9 mouse cellular contexts compared by ENCODE assay signal in genomic region chr2:137942753-137943152, GRCm38 (mm10).
A peak's percentile ranks its signal among the peaks of the same experiment; 100 is the strongest.
DNase-seq lines count a peak whose midpoint lies in the region; ATAC-seq and TF ChIP-seq lines count a peak whose summit lies in the region.
"Had no signal": no experiment of that assay in that cellular context is flagged by ENCODE, and none has a peak within 500 bp of the region (broad histone marks: within the 10 kb centered on the region; RNA-seq: fewer than 3 reads in every experiment).

No protein-coding gene starts in this region.

- H3K27ac ChIP-seq in forebrain, postnatal 0 days (ENCODE audit: low read depth, low read length), result no peak overlapping the region
- H3K27ac ChIP-seq in hindbrain, embryonic 13.5 days, result no peak overlapping the region
- H3K27ac ChIP-seq: macrophage had no signal

- H3K36me3 ChIP-seq in forebrain, postnatal 0 days (ENCODE audit: insufficient read depth), result no peaks in the 10 kb centered on the region
- H3K36me3 ChIP-seq in hindbrain, embryonic 13.5 days, result no peaks in the 10 kb centered on the region

- no peaks in the 10 kb centered on the region for H3K4me1 ChIP-seq in forebrain, postnatal 0 days (ENCODE audit: insufficient read depth)
- 0 out of 2 replicates have a peak, but pooled peaks cover 8% of the 10 kb centered on the region for H3K4me1 ChIP-seq in hindbrain, embryonic 13.5 days (replicated peaks)

- no peaks in the 10 kb centered on the region for H3K9me3 ChIP-seq in forebrain, postnatal 0 days (ENCODE audit: low read length)
- H3K9me3 ChIP-seq in hindbrain, embryonic 13.5 days, result no peaks in the 10 kb centered on the region

- peak; percentile 71 for DNase-seq in R1 (ENCODE audit: low read depth, low spot score)
- DNase-seq in forebrain, postnatal 0 days, result peak; percentile 96
- peak; percentile 68 to 91 for DNase-seq in layer of hippocampus, postnatal 25 days (ENCODE audit: extremely low spot score in 1 of 2, low spot score in 1 of 2)
- peak; percentile 89 for DNase-seq in lung, postnatal 36 days
- peak; percentile 86 to 91 for DNase-seq in right cerebral cortex, postnatal 10 days (ENCODE audit: low spot score in 2 of 2)

- no peak overlapping the region for H3K4me2 ChIP-seq in forebrain, postnatal 0 days (ENCODE audit: low read depth)
- no peak overlapping the region for H3K4me2 ChIP-seq in hindbrain, embryonic 13.5 days

- H3K9ac ChIP-seq in forebrain, postnatal 0 days, result no peak overlapping the region
- H3K9ac ChIP-seq in hindbrain, embryonic 13.5 days, result no peak overlapping the region

- ATAC-seq in cerebellum, adult (ENCODE audit: insufficient number of reproducible peaks, low FRiP score, low TSS enrichment), result peak; percentile 69
- ATAC-seq in forebrain, postnatal 0 days, result peak; percentile 79; the same call in 1 of the 2 replicates
- ATAC-seq in hindbrain, embryonic 13.5 days (ENCODE audit: low FRiP score), result peak; percentile 55; the same call in 1 of the 2 replicates
- no peak for ATAC-seq in erythroid progenitor cell, adult 5-6 weeks (replicated peaks; ENCODE audit: low FRiP score, poor library complexity, severe bottlenecking)

- H3K27me3 ChIP-seq in forebrain, postnatal 0 days (ENCODE audit: insufficient read depth, low read length), result no peaks in the 10 kb centered on the region
- 0 out of 2 replicates have a peak, but pooled peaks cover 3% of the 10 kb centered on the region for H3K27me3 ChIP-seq in hindbrain, embryonic 13.5 days

- H3K4me3 ChIP-seq in forebrain, postnatal 0 days (ENCODE audit: low read depth, low read length), result no peak overlapping the region
- H3K4me3 ChIP-seq in hindbrain, embryonic 13.5 days, result no peak overlapping the region

- 3% methylated on average over 7 of the region's 7 CpGs for WGBS in forebrain, postnatal 0 days
- 6% methylated on average over 7 of the region's 7 CpGs for WGBS in hindbrain, embryonic 13.5 days

- TF ChIP-seq CTCF in forebrain, postnatal 0 days (IDR thresholded peaks at IDR 0.05; ENCODE audit: low read depth), result peak; percentile 89
